Mouse (Mus musculus): ENCODE measurements around the gene Gdpd2. TPM values are rescaled to one million over a fixed set of nuclear protein-coding genes. Genes with fewer than 3 reads are reported as not detected.

Gene Gdpd2
- polyA plus RNA-seq, 1 experiment from 2014 or later: 22.2 TPM

- Histone ChIP-seq H3K4me1 (0 out of 2 replicates have a peak, but pooled peaks cover 2% of the 10 kb centered on the region), H3K4me3 (no peak overlapping the region), H3K9ac (no peak overlapping the region), H3K27me3 (peaks cover 12% of the 10 kb centered on the region), H3K27ac (no peak overlapping the region), H3K9me3 (replicated peaks) (no peaks in the 10 kb centered on the region), H3K36me3 (no peaks in the 10 kb centered on the region), H3K4me2 (replicated peaks) (no peak overlapping the region)
- peak; percentile 78 for ATAC-seq (ENCODE audit: low FRiP score)
- WGBS: 10% methylated on average over 10 of the region's 10 CpGs
Observed at GRCm38 (mm10) chrX:100741940-100742339, 12.3 kb downstream of the Gdpd2 start.

DNA sequence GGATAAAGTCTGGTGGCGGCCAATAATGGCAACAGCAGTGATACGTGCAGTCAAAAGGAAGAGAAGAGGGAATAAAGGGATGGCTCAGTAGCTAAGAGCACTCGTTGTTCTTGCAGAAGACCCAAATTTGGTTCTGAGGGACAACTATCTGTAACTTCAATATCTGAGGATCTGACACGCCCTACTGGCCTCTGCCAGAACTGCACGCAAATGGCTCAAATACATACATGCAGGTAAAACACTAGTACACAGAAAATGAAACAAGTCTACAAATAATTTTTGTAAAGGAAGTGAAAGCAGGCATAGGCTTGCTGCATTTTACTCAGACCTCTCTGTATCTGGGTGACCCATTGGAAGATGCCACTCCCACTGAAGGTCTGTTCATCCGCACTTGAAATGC, 36.2 kb downstream of the Gdpd2 start:
- ATAC-seq (ENCODE audit: low FRiP score): no peak
- 76% methylated on average over 6 of the region's 6 CpGs for WGBS
- Histone ChIP-seq H3K4me1 (no peaks in the 10 kb centered on the region), H3K27ac (no peak overlapping the region), H3K36me3 (no peaks in the 10 kb centered on the region), H3K4me2 (replicated peaks) (no peak overlapping the region), H3K4me3 (no peak overlapping the region), H3K27me3 (peaks cover 4% of the 10 kb centered on the region), H3K9ac (no peak overlapping the region), H3K9me3 (replicated peaks) (no peaks in the 10 kb centered on the region)

DNA sequence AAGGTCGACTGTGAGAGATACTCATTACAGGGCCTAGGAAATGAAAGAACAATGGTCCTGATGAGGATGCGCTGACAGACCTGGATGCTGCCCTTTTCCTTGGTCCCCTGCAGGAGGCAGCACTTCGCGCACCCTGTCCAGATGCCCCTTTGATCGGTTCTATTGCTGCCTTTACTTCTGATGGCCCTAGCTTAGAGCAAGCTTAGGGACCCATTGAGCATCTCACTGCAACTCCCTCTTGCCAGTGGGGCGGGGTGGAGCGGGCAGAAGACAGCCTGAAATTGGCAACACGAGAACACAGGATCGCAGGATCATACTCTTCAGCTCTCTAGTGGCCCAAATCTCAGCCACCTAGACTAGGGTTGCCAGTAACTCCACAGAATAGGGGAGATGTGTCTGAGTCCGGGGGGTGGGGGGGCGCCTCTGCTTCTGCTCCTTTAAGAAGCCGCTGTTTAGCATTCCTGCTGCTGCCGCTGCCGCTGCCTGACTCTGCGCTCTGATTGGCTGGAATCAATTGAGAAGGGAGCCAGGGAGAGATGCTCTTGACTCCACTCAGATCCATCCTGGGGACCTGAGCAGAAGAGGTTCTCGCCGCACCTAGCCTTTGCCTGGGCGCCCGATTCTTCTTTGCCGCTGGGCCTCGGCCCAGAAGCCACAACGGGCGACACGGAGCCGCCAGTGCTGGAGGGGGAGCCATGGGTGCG, 37.7 kb downstream of the Gdpd2 start, which contains the start of gene Dlg3:
TSS of gene Dlg3 (plus strand) at position 542 of the 704 bp plus-strand sequence.
- peak; percentile 91 for ATAC-seq (ENCODE audit: low FRiP score)
- H3K4me1 ChIP-seq: no peaks in the 10 kb centered on the region
- H3K4me3 ChIP-seq: peak within 1 kb of the TSS; percentile 59
- H3K36me3 ChIP-seq: no peaks in the 10 kb centered on the region
- WGBS: 20% methylated on average over 23 of the region's 26 CpGs
- H3K4me2 ChIP-seq (replicated peaks): peak within 1 kb of the TSS; percentile 73
- H3K9ac ChIP-seq: peak within 1 kb of the TSS; percentile 78
- peaks cover 4% of the 10 kb centered on the region for H3K27me3 ChIP-seq
- no peaks in the 10 kb centered on the region for H3K9me3 ChIP-seq (replicated peaks)
- H3K27ac ChIP-seq: peak within 1 kb of the TSS; percentile 86

GRCm38 (mm10) chrX:100767885-100768626, 38.4 kb downstream of the Gdpd2 start:
- no peaks in the 10 kb centered on the region for H3K9me3 ChIP-seq (replicated peaks)
- peak overlapping the region; percentile 59 for H3K4me3 ChIP-seq
- 32% methylated on average over 34 of the region's 36 CpGs for WGBS
- H3K9ac ChIP-seq: peak overlapping the region; percentile 78
- H3K4me2 ChIP-seq (replicated peaks): peak overlapping the region; percentile 73
- peak overlapping the region; percentile 86 for H3K27ac ChIP-seq
- H3K36me3 ChIP-seq: no peaks in the 10 kb centered on the region
- H3K27me3 ChIP-seq: peaks cover 4% of the 10 kb centered on the region
- peak; percentile 67 for ATAC-seq (ENCODE audit: low FRiP score)
- no peaks in the 10 kb centered on the region for H3K4me1 ChIP-seq

GRCm38 (mm10) chrX:100769281-100769680, 39.6 kb downstream of the Gdpd2 start:
- Histone ChIP-seq H3K9me3 (replicated peaks) (no peaks in the 10 kb centered on the region), H3K9ac (peak overlapping the region; percentile 78)
- WGBS: 88% methylated on average over 5 of the region's 5 CpGs

DNA sequence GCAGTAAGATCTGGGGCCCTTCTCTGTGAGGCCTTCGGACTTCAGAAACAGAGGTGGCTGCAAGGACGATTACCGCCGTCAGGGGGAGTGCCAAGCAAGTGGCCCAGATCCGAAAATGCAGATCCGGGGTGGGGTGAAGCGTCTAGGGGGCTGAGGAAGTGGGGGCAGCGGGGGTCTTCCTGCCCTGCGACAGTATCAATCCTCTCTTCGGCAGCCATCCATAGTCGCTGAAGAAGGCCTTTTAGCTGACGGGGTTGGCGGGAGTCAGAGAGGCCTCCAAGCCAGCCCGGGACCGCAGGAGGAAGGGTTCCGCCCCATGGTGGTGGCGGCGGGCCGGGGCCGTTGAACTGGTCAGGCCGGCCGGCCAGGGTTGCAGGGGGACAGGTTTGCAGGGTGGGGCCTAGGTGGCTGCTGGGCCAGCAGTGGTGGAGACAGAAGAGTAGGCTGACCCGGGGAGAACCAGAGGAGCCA, 44.7 kb downstream of the Gdpd2 start:
- Histone ChIP-seq H3K36me3 (no peaks in the 10 kb centered on the region), H3K9ac (peak overlapping the region; percentile 51), H3K4me1 (no peaks in the 10 kb centered on the region), H3K9me3 (replicated peaks) (no peaks in the 10 kb centered on the region), H3K27me3 (peaks cover 8% of the 10 kb centered on the region), H3K4me3 (peak overlapping the region; percentile 31), H3K27ac (no peak overlapping the region), H3K4me2 (replicated peaks) (peak overlapping the region; percentile 52)
- 19% methylated on average over 23 of the region's 23 CpGs for WGBS
- no peak for ATAC-seq (ENCODE audit: low FRiP score)

More at GRCm38 (mm10) chrX:100769281-100769680, 39.6 kb downstream of the Gdpd2 start:
- Histone ChIP-seq H3K4me3 (peak overlapping the region; percentile 59), H3K27ac (no peak overlapping the region), H3K4me2 (replicated peaks) (peak overlapping the region; percentile 73), H3K27me3 (peaks cover 4% of the 10 kb centered on the region), H3K4me1 (no peaks in the 10 kb centered on the region), H3K36me3 (no peaks in the 10 kb centered on the region)
- no peak for ATAC-seq (ENCODE audit: low FRiP score)

DNA sequence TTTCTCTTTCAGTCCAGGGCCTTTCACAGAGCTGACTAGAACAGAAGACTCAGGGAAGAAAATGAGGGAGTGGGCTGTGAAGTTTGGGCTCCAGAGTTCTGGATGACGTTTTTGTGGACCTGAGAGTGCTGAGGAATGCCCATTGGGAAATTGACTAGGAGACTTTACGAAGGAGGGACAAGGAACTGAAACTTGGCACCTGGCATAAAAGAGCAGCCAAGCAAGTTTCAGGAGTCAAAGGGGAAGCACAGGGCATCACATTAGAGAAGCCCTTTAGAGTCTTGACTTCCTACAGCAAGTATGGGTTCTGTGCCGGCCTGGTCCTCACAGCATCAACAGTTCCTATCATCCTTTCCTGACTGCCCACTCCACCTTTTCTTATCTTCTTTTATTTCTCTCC, 45.7 kb downstream of the Gdpd2 start:
- WGBS: 93% methylated on average over 3 of the region's 3 CpGs
- Histone ChIP-seq H3K9me3 (replicated peaks) (no peaks in the 10 kb centered on the region), H3K4me1 (peaks cover 6% of the 10 kb centered on the region), H3K9ac (no peak overlapping the region), H3K36me3 (no peaks in the 10 kb centered on the region), H3K4me2 (replicated peaks) (no peak overlapping the region), H3K4me3 (no peak overlapping the region), H3K27ac (no peak overlapping the region), H3K27me3 (0 out of 2 replicates have a peak, but pooled peaks cover 4% of the 10 kb centered on the region)
- no peak for ATAC-seq (ENCODE audit: low FRiP score)

DNA sequence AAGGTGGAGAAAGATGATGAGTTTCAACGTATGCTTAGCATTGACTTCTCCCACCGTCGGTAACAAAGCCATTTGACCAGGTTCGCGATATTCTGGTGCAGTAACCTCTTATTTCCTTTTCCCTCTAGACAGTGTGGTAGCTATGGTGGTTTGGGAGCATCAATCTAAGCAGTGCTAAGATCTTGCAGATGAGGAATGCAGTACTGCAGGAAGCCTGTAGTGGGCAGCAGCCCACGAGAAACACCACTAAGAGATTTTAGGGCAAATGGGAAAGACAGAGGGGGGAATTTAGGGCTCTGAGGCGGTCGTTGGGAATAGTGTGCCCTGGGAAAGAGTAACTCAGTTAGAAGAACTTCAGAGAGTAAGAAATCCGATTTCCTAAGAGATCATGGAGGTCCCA, 46.8 kb downstream of the Gdpd2 start:
- Histone ChIP-seq H3K36me3 (no peaks in the 10 kb centered on the region), H3K9me3 (replicated peaks) (no peaks in the 10 kb centered on the region), H3K27ac (peak overlapping the region; percentile 81), H3K9ac (0 out of 2 replicates have a peak overlapping the region, but pooled peaks have one; percentile 72), H3K4me1 (peaks cover 15% of the 10 kb centered on the region), H3K4me3 (peak overlapping the region; percentile 46), H3K27me3 (0 out of 2 replicates have a peak, but pooled peaks cover 4% of the 10 kb centered on the region), H3K4me2 (replicated peaks) (peak overlapping the region; percentile 57)
- WGBS: 15% methylated on average over 9 of the region's 9 CpGs
- peak; percentile 70 for ATAC-seq (ENCODE audit: low FRiP score)

DNA sequence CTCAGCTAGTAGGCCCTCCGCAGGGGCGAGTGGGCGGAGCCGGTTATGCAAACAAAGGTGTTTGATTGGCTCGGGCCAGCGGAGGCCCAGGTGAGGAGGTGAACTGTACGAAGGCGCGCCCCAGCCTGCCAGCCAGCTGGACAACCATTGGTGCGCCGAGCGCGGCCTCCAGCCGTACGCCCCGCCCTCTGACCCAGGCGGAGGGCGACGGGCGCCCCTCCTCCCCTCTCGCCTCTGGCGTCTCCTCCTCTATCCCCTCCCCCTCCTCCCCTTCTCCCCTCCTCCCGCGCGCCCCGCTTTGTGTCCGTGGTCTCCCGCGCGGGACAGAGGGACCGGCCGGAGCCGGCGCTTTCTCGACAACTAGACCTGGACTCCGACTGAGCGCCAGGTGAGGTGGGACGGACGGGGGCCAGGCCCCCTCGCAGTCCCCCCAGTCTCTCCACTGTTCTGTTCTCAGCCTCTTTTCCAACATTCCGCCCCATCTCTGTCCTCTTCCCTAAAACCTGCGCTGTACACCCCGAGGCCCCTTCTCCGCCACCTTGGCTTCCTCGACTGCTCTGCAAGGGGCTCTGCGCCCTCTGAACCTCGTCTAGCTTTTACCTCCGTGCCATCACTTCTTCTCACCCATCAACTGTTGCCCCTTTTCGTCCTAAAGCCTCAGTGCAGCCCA, 47.4 kb downstream of the Gdpd2 start:
- Histone ChIP-seq H3K27me3 (0 out of 2 replicates have a peak, but pooled peaks cover 4% of the 10 kb centered on the region), H3K4me2 (replicated peaks) (peak overlapping the region; percentile 57), H3K4me1 (peaks cover 15% of the 10 kb centered on the region), H3K9ac (peak overlapping the region; percentile 72), H3K4me3 (peak overlapping the region; percentile 46), H3K36me3 (no peaks in the 10 kb centered on the region), H3K27ac (peak overlapping the region; percentile 81), H3K9me3 (replicated peaks) (no peaks in the 10 kb centered on the region)
- ATAC-seq (ENCODE audit: low FRiP score): peak; percentile 89
- WGBS: 18% methylated on average over 40 of the region's 49 CpGs

DNA sequence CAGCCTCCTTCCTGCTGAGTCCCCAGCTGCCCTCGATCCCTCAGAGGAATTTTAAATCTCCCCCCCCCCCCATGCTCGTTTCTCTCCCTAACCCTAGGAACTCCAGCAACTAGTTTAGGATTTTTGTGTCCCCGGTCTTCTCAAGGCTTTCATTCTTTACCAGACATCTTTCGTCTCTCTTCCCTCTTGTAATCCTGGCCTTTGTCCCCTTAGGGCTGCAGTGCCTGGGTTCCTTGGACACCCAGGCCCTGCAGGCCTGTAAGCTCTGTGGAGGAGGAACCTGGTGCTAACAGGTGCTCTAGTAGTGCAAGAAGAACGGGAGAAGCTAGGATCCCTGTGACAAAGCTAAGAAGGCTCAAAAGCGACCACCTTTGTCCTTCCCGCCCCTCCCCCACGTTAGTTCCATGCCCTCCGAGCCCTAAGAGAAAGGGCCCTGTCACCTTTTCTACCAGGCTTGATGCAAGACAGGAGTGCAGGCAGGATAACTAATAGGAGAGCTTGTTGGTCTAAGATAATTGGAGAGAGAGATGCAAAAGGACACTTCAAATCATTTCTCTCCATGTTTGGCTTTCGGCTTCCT, 48.1 kb downstream of the Gdpd2 start:
- no peaks in the 10 kb centered on the region for H3K9me3 ChIP-seq (replicated peaks)
- H3K9ac ChIP-seq: peak overlapping the region; percentile 72
- H3K4me3 ChIP-seq: peak overlapping the region; percentile 46
- H3K27ac ChIP-seq: peak overlapping the region; percentile 81
- no peaks in the 10 kb centered on the region for H3K36me3 ChIP-seq
- ATAC-seq (ENCODE audit: low FRiP score): no peak
- WGBS: 13% methylated on average over 10 of the region's 10 CpGs
- 0 out of 2 replicates have a peak, but pooled peaks cover 4% of the 10 kb centered on the region for H3K27me3 ChIP-seq
- H3K4me2 ChIP-seq (replicated peaks): peak overlapping the region; percentile 57
- peaks cover 15% of the 10 kb centered on the region for H3K4me1 ChIP-seq

DNA sequence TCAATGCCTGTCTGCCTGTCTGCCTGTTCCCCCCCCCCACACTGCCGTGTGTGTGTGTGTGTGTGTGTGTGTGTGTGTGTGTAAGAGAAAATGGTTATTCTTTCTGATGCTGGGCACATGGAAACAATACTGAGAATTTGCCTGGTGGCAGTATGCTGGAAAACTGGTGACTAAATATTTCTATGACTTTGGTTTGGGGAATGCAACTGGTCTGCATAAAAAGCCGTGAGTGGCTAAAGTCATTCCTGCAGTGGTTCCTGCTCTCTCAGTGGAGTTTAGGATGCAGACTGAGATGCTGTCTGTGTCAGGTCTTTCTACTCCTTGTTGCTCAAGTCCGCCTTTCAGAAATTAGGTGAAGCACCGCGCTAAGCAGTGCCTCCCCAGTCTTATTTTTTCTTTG, 48.7 kb downstream of the Gdpd2 start:
- no peak overlapping the region for H3K27ac ChIP-seq

More for the DNA sequence above, 48.7 kb downstream of the Gdpd2 start:
- H3K4me1 ChIP-seq: peaks cover 16% of the 10 kb centered on the region
- 0 out of 2 replicates have a peak, but pooled peaks cover 4% of the 10 kb centered on the region for H3K27me3 ChIP-seq
- H3K4me3 ChIP-seq: peak overlapping the region; percentile 46
- peak overlapping the region; percentile 57 for H3K4me2 ChIP-seq (replicated peaks)
- no peaks in the 10 kb centered on the region for H3K36me3 ChIP-seq
- 29% methylated on average over 5 of the region's 5 CpGs for WGBS
- ATAC-seq (ENCODE audit: low FRiP score): no peak
- peak overlapping the region; percentile 72; the same call in 1 of the 2 replicates for H3K9ac ChIP-seq
- no peaks in the 10 kb centered on the region for H3K9me3 ChIP-seq (replicated peaks)
